Mouse (Mus musculus) E14TG2a.4 (cell line): ENCODE data around the gene Tdrd9.
A peak's percentile ranks its signal among the peaks of the same experiment; 100 is the strongest.

Experiments used
- H3K27me3 ChIP-seq: 2 replicates; pipeline ENCODE4 v1.6.1; 2014; ENCODE audit warnings: low read length, control low read depth; ENCODE audit not compliant: insufficient read depth
- H3K36me3 ChIP-seq: 2 replicates; pipeline ENCODE4 v1.6.1; 2014; ENCODE audit warnings: low read length, control low read depth; ENCODE audit not compliant: insufficient read depth
- H3K4me1 ChIP-seq: replicated peaks from 2 replicates; pipeline ENCODE4 v1.6.1; 2014; ENCODE audit warnings: low read depth, low read length, control low read depth
- H3K4me3 ChIP-seq: replicated peaks from 2 replicates; pipeline ENCODE4 v1.5.1; 2014; ENCODE audit warnings: mild to moderate bottlenecking, low read length
- H3K9me3 ChIP-seq: 2 replicates; pipeline ENCODE4 v1.6.1; 2014; ENCODE audit warnings: low read length, control low read depth
- CTCF ChIP-seq: conservative IDR thresholded peaks from 2 replicates; pipeline ENCODE4 v1.5.1; 2014; ENCODE audit warnings: low read length
- NANOG ChIP-seq: IDR thresholded peaks from 2 replicates; pipeline ENCODE4 v1.6.1; 2014; ENCODE audit warnings: borderline replicate concordance, low read length, mixed read lengths
- POU5F1 ChIP-seq: IDR thresholded peaks from 2 replicates; pipeline ENCODE4 v1.6.1; 2014; ENCODE audit warnings: low read length, borderline replicate concordance

Tdrd9 gene

DNA sequence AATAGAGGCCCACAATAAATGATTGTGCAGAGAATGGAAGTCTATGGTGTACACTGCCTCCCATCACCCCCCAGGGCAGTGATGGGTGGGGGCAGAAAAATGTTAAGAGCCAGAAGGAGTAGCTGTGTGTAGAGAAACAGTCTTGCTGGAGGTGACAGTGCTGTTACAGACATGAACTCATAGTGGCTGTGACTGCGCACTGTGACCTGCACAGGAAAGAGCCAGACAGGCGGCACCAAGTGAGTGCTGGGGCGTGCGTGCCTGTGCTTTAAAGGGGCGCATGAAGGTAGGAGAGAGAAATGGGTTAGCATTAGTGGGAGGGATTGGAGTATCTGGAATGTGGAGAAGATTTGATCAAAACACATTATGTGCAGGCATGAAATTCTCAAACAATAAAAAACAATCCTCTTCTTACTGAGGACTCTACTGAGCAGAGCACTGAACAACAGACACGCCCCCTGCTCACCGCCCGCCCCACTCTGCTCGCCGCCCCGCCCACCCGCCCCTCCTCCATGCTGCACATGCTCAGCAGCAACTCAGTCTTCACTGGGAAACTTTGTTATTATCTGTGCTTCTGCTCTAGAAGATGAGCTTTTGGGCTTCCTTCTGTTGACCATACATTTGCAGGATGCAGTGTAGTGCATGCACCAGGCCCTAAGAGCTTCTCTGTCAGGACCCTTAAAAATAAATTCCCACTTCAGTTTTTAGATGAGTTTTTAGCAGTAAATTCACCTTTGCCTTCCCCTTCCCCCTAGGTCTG lies 41.3 kb downstream of the Tdrd9 start:
- no peaks in the 10 kb centered on the region for H3K9me3 ChIP-seq
- no peaks in the 10 kb centered on the region for H3K36me3 ChIP-seq
- no peak overlapping the region for H3K4me3 ChIP-seq
- TF ChIP-seq CTCF (no peak), POU5F1 (no peak)
- H3K4me1 ChIP-seq, result peaks cover 14% of the 10 kb centered on the region
- H3K27me3 ChIP-seq, result no peaks in the 10 kb centered on the region

DNA sequence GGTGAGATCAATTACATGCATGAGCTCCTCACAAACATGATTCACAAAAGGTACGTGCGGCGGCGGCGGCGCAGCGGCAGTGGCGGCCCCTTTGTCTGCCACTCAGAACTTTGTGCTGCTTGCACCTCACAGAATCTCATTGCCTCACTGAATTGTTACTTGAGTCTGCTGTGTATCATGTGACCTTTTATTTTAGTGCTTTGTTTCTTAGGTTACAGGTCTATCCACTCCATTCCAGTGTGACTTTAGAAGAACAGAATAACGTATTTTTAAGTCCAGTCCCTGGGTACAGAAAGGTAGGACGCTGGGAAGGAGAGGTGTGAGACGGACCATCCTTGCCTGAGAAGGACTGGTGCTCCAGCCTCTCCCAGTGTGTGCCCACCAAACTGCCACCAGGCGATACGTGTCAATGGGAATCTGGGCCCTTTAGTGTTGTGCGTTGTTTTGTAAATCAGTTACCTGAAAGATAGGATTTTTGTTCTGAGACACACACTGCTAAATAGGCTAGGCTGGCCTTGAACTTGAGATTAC lies 42.0 kb downstream of the Tdrd9 start:
- H3K4me1 ChIP-seq, result peaks cover 14% of the 10 kb centered on the region
- no peaks in the 10 kb centered on the region for H3K27me3 ChIP-seq
- no peak overlapping the region for H3K4me3 ChIP-seq
- TF ChIP-seq NANOG, result no peak
- TF ChIP-seq POU5F1, result no peak
- no peak for TF ChIP-seq CTCF
- no peaks in the 10 kb centered on the region for H3K9me3 ChIP-seq
- H3K36me3 ChIP-seq, result no peaks in the 10 kb centered on the region

DNA sequence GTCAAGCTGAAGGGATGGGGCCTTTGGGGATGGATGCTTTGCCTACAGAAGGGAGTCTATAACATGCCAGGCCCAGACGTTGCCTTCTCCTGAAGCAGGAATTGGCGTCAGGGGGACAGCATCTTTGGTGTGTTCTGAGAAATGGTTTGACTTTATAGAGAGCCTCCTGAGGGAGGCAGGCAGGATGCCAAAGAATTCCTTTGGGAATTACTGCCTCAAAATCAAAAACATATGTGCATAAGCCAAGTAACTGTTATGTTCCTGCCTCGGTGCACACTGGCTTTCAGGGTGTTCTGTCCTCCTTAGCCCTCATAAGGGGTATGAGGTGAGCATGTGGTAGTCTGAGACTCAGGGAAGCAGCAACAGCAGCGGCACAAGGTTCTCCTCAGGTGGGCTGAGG lies 45.0 kb downstream of the Tdrd9 start:
- Histone ChIP-seq H3K4me3 (no peak overlapping the region), H3K9me3 (peaks cover 14% of the 10 kb centered on the region), H3K27me3 (no peaks in the 10 kb centered on the region), H3K36me3 (no peaks in the 10 kb centered on the region), H3K4me1 (peaks cover 14% of the 10 kb centered on the region)
- no peak for TF ChIP-seq CTCF
- no peak for TF ChIP-seq NANOG
- TF ChIP-seq POU5F1, result no peak

DNA sequence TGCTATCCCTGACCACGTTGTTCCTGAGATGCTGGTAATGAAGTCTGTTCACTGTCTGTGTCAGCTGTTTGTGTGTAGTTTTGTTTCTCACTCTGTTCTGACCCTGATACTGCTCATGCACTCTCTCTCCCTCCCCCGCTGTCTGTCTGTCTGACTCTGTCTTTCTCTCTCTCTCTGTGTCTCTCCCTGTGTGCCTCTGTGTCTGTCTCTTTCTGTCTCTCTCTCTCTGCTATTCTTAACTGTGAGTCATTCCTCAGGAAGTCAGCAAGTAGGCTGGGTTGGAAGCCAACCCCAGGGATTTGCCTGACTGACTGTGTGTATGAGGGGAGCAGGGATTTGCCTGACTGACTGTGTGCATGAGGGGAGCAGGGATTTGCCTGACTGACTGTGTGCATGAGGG lies 51.9 kb downstream of the Tdrd9 start:
- Histone ChIP-seq H3K9me3 (peaks cover 22% of the 10 kb centered on the region), H3K4me1 (peaks cover 31% of the 10 kb centered on the region), H3K27me3 (0 out of 2 replicates have a peak, but pooled peaks cover 3% of the 10 kb centered on the region), H3K4me3 (no peak overlapping the region), H3K36me3 (no peaks in the 10 kb centered on the region)
- no peak for TF ChIP-seq CTCF
- TF ChIP-seq POU5F1, result no peak

DNA sequence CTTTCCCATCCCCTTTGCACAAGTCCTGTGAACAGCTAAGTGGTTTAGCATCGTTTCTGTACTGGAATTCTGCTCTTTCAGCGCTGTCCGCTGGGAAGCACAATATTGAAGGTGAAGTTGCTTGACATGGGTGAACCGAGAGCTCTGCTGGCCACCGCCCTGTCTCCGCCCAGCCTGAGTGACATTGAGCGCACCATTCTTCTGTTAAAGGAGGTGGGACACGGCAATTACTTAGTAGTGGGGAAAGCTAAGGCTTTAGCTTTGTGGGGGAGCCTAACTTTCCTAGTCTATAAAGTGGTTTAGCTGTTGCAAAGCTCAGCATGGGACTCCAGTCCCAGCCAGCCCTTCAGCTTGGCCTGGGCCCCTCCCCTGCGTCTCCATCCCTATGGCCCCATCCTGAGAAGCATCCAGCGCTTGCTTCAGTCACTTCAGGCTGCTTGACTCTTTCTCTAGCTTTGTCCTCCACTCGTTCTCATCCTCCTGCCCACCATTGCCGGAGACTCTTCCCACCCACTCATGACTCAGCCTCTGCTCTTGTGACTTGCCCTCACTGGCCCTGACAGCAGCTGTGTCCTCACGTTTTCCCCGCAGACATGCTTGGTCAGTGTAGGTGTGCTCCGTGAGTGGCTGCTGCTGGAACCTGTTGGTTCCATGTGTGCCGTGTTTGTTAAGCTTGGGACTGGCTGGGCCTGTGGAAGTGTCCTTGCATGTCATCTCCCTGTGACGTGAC lies 53.4 kb downstream of the Tdrd9 start:
- no peaks in the 10 kb centered on the region for H3K36me3 ChIP-seq
- H3K4me1 ChIP-seq, result peaks cover 31% of the 10 kb centered on the region
- peaks cover 21% of the 10 kb centered on the region for H3K9me3 ChIP-seq
- peaks cover 3% of the 10 kb centered on the region; the same call in 1 of the 2 replicates for H3K27me3 ChIP-seq
- TF ChIP-seq POU5F1, result no peak
- TF ChIP-seq CTCF, result no peak
- TF ChIP-seq NANOG, result no peak
- peak overlapping the region; percentile 39; the same call in 1 of the 2 replicates for H3K4me3 ChIP-seq

DNA sequence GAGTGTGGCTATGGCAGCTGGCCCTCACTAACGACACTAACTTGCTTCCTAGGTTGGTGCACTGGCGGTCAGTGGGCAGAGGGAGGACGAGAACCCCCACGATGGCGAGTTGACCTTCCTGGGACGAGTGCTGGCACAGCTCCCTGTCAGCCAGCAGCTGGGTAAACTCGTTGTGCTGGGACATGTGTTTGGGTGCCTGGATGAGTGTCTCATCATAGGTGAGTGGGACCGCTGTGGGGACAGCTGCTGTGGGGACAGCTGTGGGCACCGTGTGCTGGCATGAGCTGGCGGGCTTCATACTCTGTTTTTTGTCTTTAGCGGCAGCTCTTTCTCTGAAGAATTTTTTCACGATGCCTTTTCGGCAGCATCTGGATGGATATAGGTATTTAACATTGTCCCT lies 54.1 kb downstream of the Tdrd9 start:
- H3K36me3 ChIP-seq, result no peaks in the 10 kb centered on the region
- peaks cover 3% of the 10 kb centered on the region; the same call in 1 of the 2 replicates for H3K27me3 ChIP-seq
- peaks cover 31% of the 10 kb centered on the region for H3K4me1 ChIP-seq
- H3K4me3 ChIP-seq, result peak overlapping the region; percentile 39
- no peak for TF ChIP-seq CTCF
- no peak for TF ChIP-seq NANOG
- no peak for TF ChIP-seq POU5F1
- peaks cover 14% of the 10 kb centered on the region for H3K9me3 ChIP-seq

DNA sequence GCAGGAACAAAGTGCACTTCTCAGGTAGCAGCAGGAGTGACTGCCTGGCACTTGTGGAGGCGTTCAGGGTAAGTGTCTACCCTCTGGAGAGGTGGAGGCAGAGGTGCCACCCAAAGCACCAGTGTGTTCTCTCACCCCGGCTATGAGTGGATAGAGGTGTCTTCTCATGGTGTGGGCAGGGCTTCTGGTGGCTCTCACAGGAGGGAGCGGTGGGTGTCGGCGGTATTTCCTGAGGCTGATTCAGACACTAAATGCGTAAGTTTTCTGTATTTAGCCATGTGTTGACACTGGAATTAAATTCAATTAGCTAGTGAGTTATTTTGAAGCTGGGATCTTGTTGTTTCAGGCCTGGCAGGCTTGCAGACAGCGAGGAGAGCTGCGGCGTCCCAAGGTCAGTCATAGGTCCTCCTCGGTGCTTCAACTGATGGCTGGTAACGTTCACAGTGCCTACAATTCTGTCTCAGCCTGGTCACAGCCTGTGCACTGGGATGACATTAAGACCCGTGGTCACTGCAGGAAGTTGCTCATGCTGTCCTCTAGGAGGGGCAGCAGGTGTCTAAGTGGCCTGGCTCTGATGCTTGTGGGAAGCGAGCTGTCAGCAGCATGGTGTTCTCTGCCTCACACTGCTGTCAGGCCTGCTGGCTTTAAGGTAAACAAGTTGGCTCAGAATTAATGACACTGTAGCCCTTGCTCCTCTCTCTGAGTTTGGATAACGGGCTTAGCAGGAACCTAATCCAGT lies 54.7 kb downstream of the Tdrd9 start:
- TF ChIP-seq CTCF (no peak), NANOG (no peak), POU5F1 (no peak)
- Histone ChIP-seq H3K9me3 (peaks cover 10% of the 10 kb centered on the region), H3K4me1 (peaks cover 31% of the 10 kb centered on the region), H3K36me3 (no peaks in the 10 kb centered on the region), H3K27me3 (peaks cover 3% of the 10 kb centered on the region; the same call in 1 of the 2 replicates), H3K4me3 (no peak overlapping the region; the same call in 1 of the 2 replicates)

DNA sequence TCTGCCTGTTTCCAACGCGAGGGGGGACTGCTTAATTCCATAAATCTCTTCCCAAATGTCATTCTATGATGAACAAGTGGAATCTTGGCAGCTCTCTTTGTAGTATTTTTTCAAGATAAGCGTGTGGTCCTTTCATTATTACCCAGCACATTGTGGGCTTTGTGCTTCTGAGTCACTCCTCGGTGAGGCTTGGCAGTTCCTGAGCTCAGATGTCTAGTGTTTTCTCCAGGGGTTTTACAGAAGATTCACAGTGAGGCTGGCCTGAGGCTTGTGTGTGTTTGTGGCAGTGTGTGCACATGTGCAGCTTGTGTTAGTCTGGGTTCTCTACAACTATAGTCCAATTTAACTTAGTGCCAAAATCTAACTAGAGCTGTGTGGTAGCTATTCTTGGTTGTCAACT lies 56.0 kb downstream of the Tdrd9 start:
- no peaks in the 10 kb centered on the region for H3K9me3 ChIP-seq
- no peaks in the 10 kb centered on the region for H3K36me3 ChIP-seq
- peaks cover 31% of the 10 kb centered on the region for H3K4me1 ChIP-seq
- H3K27me3 ChIP-seq, result peaks cover 3% of the 10 kb centered on the region; the same call in 1 of the 2 replicates
- TF ChIP-seq NANOG (no peak), POU5F1 (no peak), CTCF (no peak)
- no peak overlapping the region for H3K4me3 ChIP-seq
